Comparison of ENCODE assay signal across 9 mouse cellular contexts in genomic region chr19:24271326-24271725, GRCm38 (mm10). TPM values are rescaled to one million over a fixed set of nuclear protein-coding genes. Genes with fewer than 3 reads are reported as not detected.
DNase-seq lines count a peak whose midpoint lies in the region; ATAC-seq and TF ChIP-seq lines count a peak whose summit lies in the region.
"Had no signal": no experiment of that assay in that cellular context is flagged by ENCODE, and none has a peak within 500 bp of the region (broad histone marks: within the 10 kb centered on the region; RNA-seq: fewer than 3 reads in every experiment).

No protein-coding gene starts in this region.

- no peak overlapping the region for H3K27ac ChIP-seq in heart, embryonic 11.5 days (ENCODE audit: low read depth, low read length)
- no peak overlapping the region for H3K27ac ChIP-seq in kidney, embryonic 14.5 days (ENCODE audit: low read depth, low read length)
- peak overlapping the region; percentile 82 for H3K27ac ChIP-seq in liver, postnatal 0 days (ENCODE audit: low read depth)

- H3K9ac ChIP-seq in heart, embryonic 11.5 days (ENCODE audit: low read depth, low read length) = peak overlapping the region; percentile 11; the same call in 1 of the 2 replicates
- no peak overlapping the region for H3K9ac ChIP-seq in kidney, embryonic 14.5 days (ENCODE audit: low read depth, low read length)
- H3K9ac ChIP-seq in liver, postnatal 0 days (replicated peaks) = no peak overlapping the region

- TF ChIP-seq EP300 in liver, postnatal 0 days (IDR thresholded peaks at IDR 0.05; ENCODE audit: low read depth) = no peak

- TF ChIP-seq CTCF in liver, postnatal 0 days (IDR thresholded peaks at IDR 0.05; ENCODE audit: low read depth) = no peak

- peak; percentile 20 to 30 for DNase-seq in cerebellum, postnatal 14 days
- DNase-seq in cerebellum, adult 11 months = no peak
- DNase-seq in adrenal gland, postnatal 36 days = peak; percentile 60 to 66
- DNase-seq in liver, postnatal 0 days = peak; percentile 53
- DNase-seq in skeletal muscle tissue, adult 2 months (ENCODE audit: low read depth, low spot score) = peak; percentile 50
- DNase-seq in ovary, postnatal 14 days (ENCODE audit: low spot score) = no peak

- peak overlapping the region; percentile 31 for H3K4me2 ChIP-seq in heart, embryonic 11.5 days
- no peak overlapping the region; the same call in 1 of the 2 replicates for H3K4me2 ChIP-seq in kidney, embryonic 14.5 days (replicated peaks; ENCODE audit: low read depth, low read length)
- peak overlapping the region; percentile 57 for H3K4me2 ChIP-seq in liver, postnatal 0 days (ENCODE audit: low read depth, low read length)

- H3K4me3 ChIP-seq in heart, embryonic 11.5 days (ENCODE audit: low read depth, low read length) = 0 out of 2 replicates have a peak overlapping the region, but pooled peaks have one; percentile 12
- H3K4me3 ChIP-seq in kidney, embryonic 14.5 days (ENCODE audit: low read length) = no peak overlapping the region
- no peak overlapping the region for H3K4me3 ChIP-seq in liver, postnatal 0 days (ENCODE audit: low read depth, low read length)
- H3K4me3 ChIP-seq: erythroblast, embryonic 14.5 days had no signal

- H3K9me3 ChIP-seq in heart, embryonic 11.5 days (replicated peaks; ENCODE audit: control insufficient read depth, low read length) = no peaks in the 10 kb centered on the region
- H3K9me3 ChIP-seq in kidney, embryonic 14.5 days (ENCODE audit: control insufficient read depth, low read length) = no peaks in the 10 kb centered on the region
- no peaks in the 10 kb centered on the region for H3K9me3 ChIP-seq in liver, postnatal 0 days (ENCODE audit: low read length)

- no peaks in the 10 kb centered on the region for H3K27me3 ChIP-seq in heart, embryonic 11.5 days (ENCODE audit: control insufficient read depth, insufficient read depth, low read length)
- H3K27me3 ChIP-seq in kidney, embryonic 14.5 days (ENCODE audit: control insufficient read depth, insufficient read depth, low read length) = no peaks in the 10 kb centered on the region
- H3K27me3 ChIP-seq in liver, postnatal 0 days (ENCODE audit: insufficient read depth, low read length) = no peaks in the 10 kb centered on the region

- H3K36me3 ChIP-seq in heart, embryonic 11.5 days (ENCODE audit: control insufficient read depth, insufficient read depth, low read length) = no peaks in the 10 kb centered on the region; the same call in 1 of the 2 replicates
- H3K36me3 ChIP-seq in kidney, embryonic 14.5 days (ENCODE audit: control insufficient read depth, insufficient read depth, low read length) = peaks cover 21% of the 10 kb centered on the region; the same call in 1 of the 2 replicates
- H3K36me3 ChIP-seq in liver, postnatal 0 days (replicated peaks; ENCODE audit: insufficient read depth, low read length) = peaks cover 9% of the 10 kb centered on the region; the same call in 1 of the 2 replicates

- H3K4me1 ChIP-seq in heart, embryonic 11.5 days (ENCODE audit: control insufficient read depth, insufficient read depth, low read length) = 0 out of 2 replicates have a peak, but pooled peaks cover 2% of the 10 kb centered on the region
- peaks cover 6% of the 10 kb centered on the region; the same call in 1 of the 2 replicates for H3K4me1 ChIP-seq in kidney, embryonic 14.5 days (ENCODE audit: control insufficient read depth, insufficient read depth, low read length)
- peaks cover 20% of the 10 kb centered on the region for H3K4me1 ChIP-seq in liver, postnatal 0 days (ENCODE audit: insufficient read depth)

- ATAC-seq in heart, embryonic 11.5 days (replicated peaks; ENCODE audit: insufficient number of reproducible peaks, low FRiP score, low TSS enrichment) = peak; percentile 44; the same call in 1 of the 2 replicates
- ATAC-seq in kidney, embryonic 14.5 days (ENCODE audit: low FRiP score, low TSS enrichment) = peak; percentile 72
- peak; percentile 96 for ATAC-seq in liver, postnatal 0 days

- WGBS in heart, embryonic 11.5 days (ENCODE audit: insufficient replicate concordance) = 39% methylated on average over 7 of the region's 7 CpGs
- WGBS in kidney, embryonic 14.5 days = 37% methylated on average over 7 of the region's 7 CpGs
- WGBS in liver, postnatal 0 days (ENCODE audit: insufficient replicate concordance) = 52% methylated on average over 7 of the region's 7 CpGs

RNA-seq across cellular contexts. Expression of gene Fxn, which starts 9.1 kb away (rescaled TPM):
- total RNA-seq in adrenal gland, postnatal 36 days (2021) = 10 to 100 TPM; 11.3 to 18.4 TPM
- polyA plus RNA-seq in heart, embryonic 11.5 days (2014; fragmentation: Nextera tagmentation; extraction: Ambion mirVana) = 60.3 and 67.0 TPM in 2 replicates
- polyA plus RNA-seq in kidney, embryonic 14.5 days (2014; fragmentation: Nextera tagmentation; extraction: Ambion mirVana) = 57.8 and 62.0 TPM in 2 replicates
- polyA plus RNA-seq in liver, postnatal 0 days (2015; fragmentation: Nextera tagmentation; extraction: Ambion mirVana) = 34.2 and 34.8 TPM in 2 replicates

RNA-seq across cellular contexts. Expression of gene Tjp2, which starts 46.5 kb away (rescaled TPM):
- total RNA-seq in adrenal gland, postnatal 36 days (2021) = 10 to 100 TPM in 1 of 2 experiments, 1 to 10 TPM in 1; 7.7 to 12.2 TPM
- polyA plus RNA-seq in heart, embryonic 11.5 days (2014; fragmentation: Nextera tagmentation; extraction: Ambion mirVana) = 21.3 and 25.0 TPM in 2 replicates
- 18.3 and 34.9 TPM in 2 replicates for polyA plus RNA-seq in kidney, embryonic 14.5 days (2014; fragmentation: Nextera tagmentation; extraction: Ambion mirVana)
- 3.5 and 4.1 TPM in 2 replicates for polyA plus RNA-seq in liver, postnatal 0 days (2015; fragmentation: Nextera tagmentation; extraction: Ambion mirVana)

Comparison
In these comparisons a context has a peak if more than half of its experiments do, and no peak if none do; other contexts are left out.
1. DNase-seq: peak in cerebellum, postnatal 14 days (2 of 2), adrenal gland, postnatal 36 days (2 of 2), liver, postnatal 0 days (single experiment) and skeletal muscle tissue, adult 2 months (single experiment); none in cerebellum, adult 11 months (single experiment) and ovary, postnatal 14 days (single experiment).
2. ATAC-seq: peak in every context shown above with its lines; median percentile 96 in liver, postnatal 0 days; 72 in kidney, embryonic 14.5 days; 44 in heart, embryonic 11.5 days.